Mouse (Mus musculus) heart, postnatal 36 days (tissue): Measurements from ENCODE around the gene Ano6. TPM values are rescaled to one million over a fixed set of nuclear protein-coding genes. Genes with fewer than 3 reads are reported as not detected.
A peak's percentile ranks its signal among the peaks of the same experiment; 100 is the strongest.

Source experiments
- DNase-seq, 2 experiments: peaks; one replicate each; pipeline ENCODE4 v3.0.0; 2021 to 2022
- intact Hi-C: fragments of 180-260 bp; cut with DNase I; formaldehyde crosslinking; loops from one replicate; pipeline ENCODE4 v1.15.1; 2025
- total RNA-seq, 2 experiments: library from RNA; stranded (reverse); gene quantifications; 2 replicates each; pipeline ENCODE4 v1.2.3; 2021

The Ano6 gene
- total RNA-seq, 2 experiments from 2014 or later = 20.6 to 23.0 TPM

GRCm38 (mm10) chr15:95793748-95794491, 3.3 kb downstream of the Ano6 start:
- intact Hi-C loops = loop anchor here (2.0 to 5.0 kb wide), 2 partner anchors 87 to 493 kb away; partner anchors contain the start of gene Arid2
- no peak for DNase-seq

GRCm38 (mm10) chr15:95794611-95795565, 4.2 kb downstream of the Ano6 start:
- intact Hi-C loops = loop anchor here (2.0 to 5.0 kb wide), 2 partner anchors 86 to 492 kb away; partner anchors contain the start of gene Arid2
- peak in 1 of 2 experiments; percentile 36 for DNase-seq

GRCm38 (mm10) chr15:95796062-95796461, 5.4 kb downstream of the Ano6 start:
- intact Hi-C loops = no loop called here
- no peak for DNase-seq

GRCm38 (mm10) chr15:95797144-95797983, 6.7 kb downstream of the Ano6 start:
- intact Hi-C loops = no loop called here
- no peak for DNase-seq

GRCm38 (mm10) chr15:95798266-95798665, 7.6 kb downstream of the Ano6 start:
- intact Hi-C loops = no loop called here
- DNase-seq = no peak

- DNase-seq = no peak
- intact Hi-C loops = no loop called here
Observed at GRCm38 (mm10) chr15:95799632-95800031, 9.0 kb downstream of the Ano6 start.

- no peak for DNase-seq
- intact Hi-C loops = no loop called here
Observed at GRCm38 (mm10) chr15:95800051-95800450, 9.4 kb downstream of the Ano6 start.

GRCm38 (mm10) chr15:95801261-95801979, 10.8 kb downstream of the Ano6 start:
- DNase-seq = no peak
- intact Hi-C loops = no loop called here

- no peak for DNase-seq
- intact Hi-C loops = no loop called here
Observed at GRCm38 (mm10) chr15:95802140-95802539, 11.5 kb downstream of the Ano6 start.

- intact Hi-C loops = no loop called here
- DNase-seq = no peak
Observed at GRCm38 (mm10) chr15:95802762-95803161, 12.1 kb downstream of the Ano6 start.

GRCm38 (mm10) chr15:95803484-95803883, 12.8 kb downstream of the Ano6 start:
- DNase-seq = no peak
- intact Hi-C loops = no loop called here

GRCm38 (mm10) chr15:95804255-95804654, 13.6 kb downstream of the Ano6 start:
- intact Hi-C loops = loop anchor here (2.0 kb wide), 1 partner anchor 13 kb away; the partner anchor contains the start of gene Ano6
- peak; percentile 62 to 68 for DNase-seq

GRCm38 (mm10) chr15:95805022-95805471, 14.4 kb downstream of the Ano6 start:
- no peak for DNase-seq
- intact Hi-C loops = loop anchor here (2.0 kb wide), 1 partner anchor 14 kb away; the partner anchor contains the start of gene Ano6

- no peak for DNase-seq
- intact Hi-C loops = no loop called here
Observed at GRCm38 (mm10) chr15:95807908-95808307, 17.3 kb downstream of the Ano6 start.

GRCm38 (mm10) chr15:95810357-95810761, 19.7 kb downstream of the Ano6 start:
- intact Hi-C loops = no loop called here
- no peak for DNase-seq

- intact Hi-C loops = no loop called here
Observed at GRCm38 (mm10) chr15:95812821-95813571, 22.4 kb downstream of the Ano6 start.

GRCm38 (mm10) chr15:95817501-95817900, 26.9 kb downstream of the Ano6 start:
- intact Hi-C loops = no loop called here
- no peak for DNase-seq

More at GRCm38 (mm10) chr15:95812821-95813571, 22.4 kb downstream of the Ano6 start:
- DNase-seq = no peak

- no peak for DNase-seq
- intact Hi-C loops = no loop called here
Observed at GRCm38 (mm10) chr15:95819249-95820035, 28.8 kb downstream of the Ano6 start.
